Mouse (Mus musculus): ENCODE measurements around the gene Eme1.

DNA sequence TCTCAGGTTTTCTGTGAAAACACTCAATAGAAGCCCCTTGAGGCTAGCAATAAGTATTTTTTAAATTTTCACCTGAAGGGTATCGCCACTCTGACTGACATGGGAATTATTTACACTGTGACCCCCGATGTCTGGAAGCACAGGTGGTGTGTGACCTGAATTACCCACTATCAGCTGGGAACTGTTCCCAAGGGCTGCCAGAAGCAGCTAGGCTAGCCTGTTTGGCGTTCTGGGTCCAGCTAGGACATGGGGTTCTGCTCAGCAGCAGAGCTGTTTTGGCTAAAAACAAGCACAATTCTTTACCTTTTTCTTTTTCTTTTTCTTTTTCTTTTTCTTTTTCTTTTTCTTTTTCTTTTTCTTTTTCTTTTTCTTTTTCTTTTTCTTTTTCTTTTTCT lies 48.4 kb upstream of the Eme1 start:
- no peak for TF ChIP-seq CTCF (IDR thresholded peaks at IDR 0.05; ENCODE audit: extremely low read depth, insufficient read depth, low read length)
- TF ChIP-seq POLR2A (IDR thresholded peaks at IDR 0.05; ENCODE audit: extremely low read depth, insufficient read depth, low read length), result no peak
